Mouse (Mus musculus) G1E (cell line): ENCODE measurements around the gene Krtap11-1.

Experiments used
- CTCF ChIP-seq: IDR thresholded peaks from 2 replicates; pipeline ENCODE4 v1.5.1; 2012; ENCODE audit warnings: low read depth, low read length, inconsistent platforms, mixed read lengths
- GATA1 ChIP-seq: IDR thresholded peaks from 2 replicates; pipeline ENCODE4 v1.6.1; 2012; ENCODE audit warnings: borderline replicate concordance, low read length, inconsistent platforms, mixed read lengths
- POLR2AphosphoS5 ChIP-seq: IDR thresholded peaks from 2 replicates; pipeline ENCODE4 v1.6.1; 2012; ENCODE audit warnings: low read depth, low read length, inconsistent platforms; ENCODE audit not compliant: insufficient replicate concordance
- TAL1 ChIP-seq: conservative IDR thresholded peaks from 2 replicates; pipeline ENCODE4 v1.6.1; 2012; ENCODE audit warnings: low read depth, low read length, inconsistent platforms, mixed read lengths

- no peak for TF ChIP-seq CTCF
- TF ChIP-seq GATA1 = no peak
- TF ChIP-seq TAL1 = no peak
- no peak for TF ChIP-seq POLR2AphosphoS5
Observed at GRCm38 (mm10) chr16:89520996-89521395, 50.0 kb downstream of the Krtap11-1 start.
